Mouse (Mus musculus): ENCODE measurements around the gene Rnf130.

Gene Rnf130

DNA sequence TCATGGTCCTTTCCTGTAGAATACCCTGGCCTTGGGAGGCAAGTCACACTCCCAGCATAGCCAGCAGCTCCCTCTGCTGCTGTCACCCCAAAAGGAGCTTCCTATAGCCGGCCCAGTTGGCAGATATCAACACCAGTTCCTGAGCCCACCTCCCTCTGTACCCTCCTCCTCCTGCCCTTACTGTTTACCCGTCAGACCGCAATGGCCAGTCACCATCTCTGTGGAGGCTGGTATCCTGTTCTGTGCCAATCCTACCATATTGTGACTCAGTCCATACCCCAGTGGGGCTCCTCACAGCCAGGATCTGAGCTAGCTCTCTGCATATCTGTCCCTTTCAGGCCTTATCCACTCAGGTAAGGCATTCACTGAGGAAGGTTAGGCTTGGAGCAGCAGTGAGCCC, 120.4 kb downstream of the Rnf130 start:
- DNase-seq, result no peak

DNA sequence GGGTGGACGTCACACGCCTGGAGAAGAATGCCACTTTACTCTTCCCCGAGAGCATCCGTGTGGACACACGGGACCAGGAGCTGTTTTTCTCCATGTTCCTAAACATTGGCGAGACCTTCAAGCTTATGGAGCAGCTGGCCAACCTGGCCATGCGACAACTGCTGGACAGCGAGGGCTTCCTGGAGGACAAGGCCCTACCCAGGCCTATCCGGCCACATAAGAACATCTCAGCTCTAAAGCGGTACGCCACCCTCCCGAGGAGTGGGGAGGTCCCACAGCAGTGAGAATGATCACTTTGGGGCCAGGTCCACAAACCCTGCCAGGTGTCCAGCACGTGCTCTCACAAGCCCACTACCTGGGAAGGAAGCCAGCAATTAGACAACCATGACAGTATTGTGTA, 121.0 kb downstream of the Rnf130 start:
- DNase-seq, result no peak

DNA sequence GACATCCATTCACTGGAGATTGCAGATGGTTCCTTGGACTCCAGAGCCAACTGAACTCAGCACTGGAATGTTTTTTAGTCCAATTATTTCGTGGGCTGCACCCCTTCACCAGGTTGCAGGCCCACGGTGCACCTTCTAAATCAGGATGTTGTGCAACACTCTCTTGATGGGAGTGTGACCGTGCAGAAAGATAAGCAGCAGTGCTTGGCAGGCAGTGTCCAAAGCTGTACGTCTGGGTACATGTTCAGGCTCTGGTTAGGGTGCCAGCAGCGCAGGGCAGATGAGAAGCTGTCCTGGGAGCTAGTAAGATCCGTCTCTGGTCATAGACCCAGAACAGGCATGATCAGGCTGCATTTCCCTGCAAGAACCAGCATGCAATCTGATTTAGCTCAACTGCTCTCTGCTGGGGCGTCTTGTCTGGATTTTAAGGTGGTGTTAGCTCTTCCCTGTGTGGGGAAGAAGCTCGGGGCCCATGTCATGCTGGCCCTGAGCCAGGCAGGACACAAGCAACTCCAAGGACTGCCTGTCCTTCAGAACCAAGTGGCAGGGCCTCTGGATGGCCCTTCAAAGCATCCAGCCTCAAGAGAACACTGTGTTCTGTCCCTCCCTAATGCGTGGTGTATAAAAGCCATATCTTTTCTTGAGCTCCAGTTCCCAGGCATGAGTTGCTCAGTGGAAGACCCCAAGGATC, 122.3 kb downstream of the Rnf130 start:
- DNase-seq, result no peak

DNA sequence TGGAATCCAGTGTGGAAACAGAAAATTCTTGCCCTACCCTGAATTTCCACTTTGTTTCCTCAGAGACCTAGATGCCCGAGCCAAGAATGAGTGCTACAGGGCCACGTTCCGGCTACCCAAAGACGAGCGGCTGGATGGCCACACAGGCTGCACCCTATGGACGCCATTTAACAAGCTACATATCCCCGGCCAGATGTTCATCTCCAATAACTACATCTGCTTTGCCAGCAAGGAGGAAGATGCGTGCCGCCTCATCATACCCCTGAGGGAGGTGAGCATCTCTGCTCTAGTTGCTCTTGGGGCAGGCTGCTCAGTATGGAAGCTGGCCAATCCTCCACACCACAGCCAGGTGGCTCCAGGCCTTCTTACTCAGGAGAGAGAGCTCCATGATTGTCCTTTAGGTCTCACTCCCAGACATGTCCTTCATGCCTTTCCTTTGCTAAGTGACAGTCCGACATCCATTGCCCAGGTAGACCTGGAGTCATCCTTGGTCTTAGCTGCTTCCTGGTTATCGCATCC, 122.9 kb downstream of the Rnf130 start:
- DNase-seq, result no peak

DNA sequence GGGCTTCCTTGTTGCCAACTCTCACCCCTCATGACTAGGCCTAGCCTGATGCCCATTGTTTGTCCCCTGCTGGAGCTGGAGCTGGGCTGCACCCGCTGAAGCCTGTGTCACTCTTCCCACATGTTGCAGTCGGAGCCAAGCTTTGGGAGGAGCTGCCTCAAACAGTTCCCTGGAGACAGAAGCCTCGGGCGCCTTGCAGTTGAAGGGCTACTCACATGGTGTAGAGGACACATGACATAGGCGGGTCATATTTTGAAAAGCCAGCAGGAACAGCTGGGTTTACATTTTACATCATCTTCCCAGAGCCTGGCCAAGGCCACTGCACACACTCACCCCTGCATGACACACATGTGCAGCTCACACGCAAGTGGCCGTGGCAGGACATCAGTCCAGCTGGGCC, 124.1 kb downstream of the Rnf130 start:
- no peak for DNase-seq

DNA sequence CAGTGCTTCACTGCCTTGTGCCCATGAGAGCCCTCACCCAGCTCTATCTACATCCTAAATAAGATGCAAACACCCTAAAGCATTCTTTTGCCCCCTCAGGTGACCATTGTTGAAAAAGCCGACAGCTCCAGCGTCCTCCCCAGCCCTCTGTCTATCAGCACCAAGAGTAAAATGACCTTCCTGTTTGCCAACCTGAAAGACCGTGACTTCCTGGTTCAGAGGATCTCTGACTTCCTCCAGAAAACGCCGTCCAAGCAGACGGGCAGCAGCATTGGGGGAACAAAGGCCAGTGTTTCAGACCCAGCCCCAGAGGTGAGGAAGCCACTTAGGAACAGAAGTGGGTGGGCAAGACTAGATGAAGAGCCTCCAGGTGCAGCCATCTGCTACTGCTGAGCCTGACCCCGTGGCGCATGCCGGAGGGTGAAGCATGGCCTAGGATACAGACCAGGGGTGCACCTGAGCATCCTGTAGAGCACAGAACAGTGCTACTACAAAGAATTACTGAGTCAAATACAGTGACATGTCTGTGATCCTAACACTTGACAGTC, 124.5 kb downstream of the Rnf130 start:
- DNase-seq, result no peak

DNA sequence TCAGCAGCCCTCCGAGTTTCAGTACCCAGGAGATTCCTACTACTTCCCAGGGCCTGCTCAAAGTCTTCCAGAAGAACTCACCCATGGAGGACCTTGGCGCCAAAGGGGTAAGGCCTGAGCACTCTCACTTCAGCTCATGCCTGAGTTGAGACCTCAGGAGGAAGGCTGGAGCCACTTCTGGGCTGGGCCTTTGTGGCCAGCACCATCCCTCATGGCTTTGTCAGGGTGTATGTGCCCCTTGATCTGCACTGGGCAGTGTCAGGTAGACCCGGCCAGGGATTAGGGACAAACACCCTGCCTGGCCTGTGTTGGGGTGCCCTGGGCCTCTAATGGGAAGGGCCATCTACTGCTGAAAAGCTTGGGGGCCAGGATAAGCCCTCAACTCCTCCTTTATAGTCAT, 126.2 kb downstream of the Rnf130 start:
- no peak for DNase-seq

DNA sequence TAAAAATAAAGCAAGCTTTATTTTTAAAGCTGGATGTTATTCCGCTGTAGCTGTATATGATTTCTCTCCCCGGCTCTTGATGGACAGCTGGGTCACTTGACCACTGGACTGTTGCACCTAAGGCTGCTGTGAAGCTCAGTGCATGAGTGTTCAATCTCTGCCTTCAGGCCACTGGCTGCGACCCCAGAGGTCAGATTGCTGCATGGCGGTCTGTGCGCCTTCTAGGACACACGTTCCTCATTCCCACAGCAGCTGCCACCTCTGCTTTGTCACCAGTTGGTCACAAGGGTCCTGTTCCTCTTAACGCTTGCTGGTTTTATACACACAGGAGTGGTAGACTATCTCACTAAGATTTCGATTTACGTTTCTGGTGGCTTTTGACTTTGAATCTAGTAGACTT, 129.0 kb downstream of the Rnf130 start:
- DNase-seq, result no peak
